Mouse (Mus musculus): Measurements from ENCODE around the gene Etl4. TPM values are rescaled to one million over a fixed set of nuclear protein-coding genes. Genes with fewer than 3 reads are reported as not detected.
"Not testable (repeated sequence)": the region's sequence is repeated elsewhere in the genome, so short reads cannot be mapped to it uniquely, and the experiment has no call there.

Etl4 gene
- polyA plus RNA-seq, 1 experiment from 2014 or later, result 16.1 TPM

DNA sequence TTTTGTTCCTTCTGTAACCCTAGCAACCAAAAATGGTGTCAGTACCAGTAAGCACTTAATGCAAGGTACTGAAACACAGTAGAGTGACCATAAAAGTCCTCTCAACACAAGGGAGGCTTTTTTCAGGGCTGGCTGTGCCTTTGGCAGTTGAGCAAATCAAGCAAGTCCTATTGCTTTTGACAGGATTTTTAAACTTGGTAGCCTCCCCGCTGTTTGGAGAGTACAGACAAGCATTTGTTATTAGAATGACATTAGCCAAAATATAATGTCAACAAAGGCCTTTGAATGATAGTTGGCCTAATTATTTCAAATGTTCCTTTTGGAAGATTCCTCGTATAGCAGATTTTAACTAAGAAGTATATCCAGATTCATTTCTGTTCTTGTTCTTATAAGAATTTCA, 467.4 kb downstream of the Etl4 start:
- no peak for TF ChIP-seq CTCF (IDR thresholded peaks at IDR 0.05; ENCODE audit: low read depth)
- no peak for ATAC-seq
- H3K9ac ChIP-seq (ENCODE audit: low read depth, low read length), result no peak overlapping the region
- H3K4me1 ChIP-seq (replicated peaks; ENCODE audit: control insufficient read depth, insufficient read depth, low read length), result no peaks in the 10 kb centered on the region
- H3K36me3 ChIP-seq (ENCODE audit: control insufficient read depth, insufficient read depth), result no peaks in the 10 kb centered on the region
- WGBS, result 73% methylated on average over 2 of the region's 2 CpGs
- no peaks in the 10 kb centered on the region for H3K27me3 ChIP-seq (replicated peaks; ENCODE audit: control insufficient read depth, insufficient read depth, low read length)
- H3K4me3 ChIP-seq (ENCODE audit: low read depth, low read length), result no peak overlapping the region
- no peak overlapping the region for H3K4me2 ChIP-seq (replicated peaks; ENCODE audit: low read depth)
- H3K9me3 ChIP-seq (ENCODE audit: control insufficient read depth), result no peaks in the 10 kb centered on the region
- H3K27ac ChIP-seq (ENCODE audit: low read depth, low read length), result no peak overlapping the region

DNA sequence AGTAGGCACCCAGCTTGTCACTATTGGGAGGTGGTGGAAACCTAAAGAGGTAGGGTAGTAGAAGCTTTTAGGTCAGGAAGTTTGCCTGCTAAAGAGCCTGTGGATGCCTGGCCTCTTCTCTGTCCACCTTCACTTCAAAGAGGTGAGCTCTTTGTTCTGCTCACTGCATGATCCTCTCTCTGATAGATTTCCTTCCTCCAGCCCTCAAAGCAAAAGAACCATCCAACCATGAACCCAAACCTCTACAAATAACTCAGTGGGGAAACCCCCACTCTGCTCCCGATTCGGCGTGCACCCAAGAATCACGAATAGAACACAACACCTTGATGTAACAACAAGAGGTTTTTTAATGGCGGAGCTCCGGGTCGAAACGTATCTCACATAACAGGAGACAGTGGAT, 471.3 kb downstream of the Etl4 start:
- H3K4me2 ChIP-seq (replicated peaks; ENCODE audit: low read depth); ATAC-seq; H3K9me3 ChIP-seq (ENCODE audit: control insufficient read depth); H3K9ac ChIP-seq (ENCODE audit: low read depth, low read length); H3K4me3 ChIP-seq (ENCODE audit: low read depth, low read length); H3K27me3 ChIP-seq (replicated peaks; ENCODE audit: control insufficient read depth, insufficient read depth, low read length); H3K27ac ChIP-seq (ENCODE audit: low read depth, low read length); H3K36me3 ChIP-seq (ENCODE audit: control insufficient read depth, insufficient read depth); H3K4me1 ChIP-seq (replicated peaks; ENCODE audit: control insufficient read depth, insufficient read depth, low read length): not testable (repeated sequence)
- 92% methylated on average over 4 of the region's 8 CpGs for WGBS

DNA sequence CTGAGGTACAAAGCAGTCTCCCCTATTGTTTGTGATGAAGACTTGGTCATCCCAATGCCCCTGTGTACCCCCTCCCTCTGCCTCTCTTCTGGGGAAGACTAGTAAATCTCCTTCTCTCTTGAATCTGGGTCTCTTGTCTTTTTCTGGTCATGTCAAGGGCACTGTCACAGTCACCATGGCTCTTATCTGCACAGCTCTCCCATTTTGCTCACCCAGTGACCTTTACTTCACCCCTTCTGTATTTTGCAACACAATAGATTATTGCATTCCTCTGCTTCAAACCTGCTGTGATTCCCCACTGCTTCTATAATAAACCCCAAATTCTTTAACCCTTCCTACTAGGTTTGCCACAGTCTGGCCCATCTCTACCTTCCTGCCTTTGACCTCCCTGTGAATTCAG, 484.5 kb downstream of the Etl4 start:
- Histone ChIP-seq H3K36me3 (ENCODE audit: control insufficient read depth, insufficient read depth) (no peaks in the 10 kb centered on the region), H3K4me3 (ENCODE audit: low read depth, low read length) (no peak overlapping the region), H3K27ac (ENCODE audit: low read depth, low read length) (no peak overlapping the region), H3K4me1 (replicated peaks; ENCODE audit: control insufficient read depth, insufficient read depth, low read length) (no peaks in the 10 kb centered on the region), H3K9me3 (ENCODE audit: control insufficient read depth) (no peaks in the 10 kb centered on the region), H3K27me3 (replicated peaks; ENCODE audit: control insufficient read depth, insufficient read depth, low read length) (no peaks in the 10 kb centered on the region), H3K9ac (ENCODE audit: low read depth, low read length) (no peak overlapping the region), H3K4me2 (replicated peaks; ENCODE audit: low read depth) (no peak overlapping the region)
- no peak for ATAC-seq
- TF ChIP-seq CTCF (IDR thresholded peaks at IDR 0.05; ENCODE audit: low read depth), result no peak

DNA sequence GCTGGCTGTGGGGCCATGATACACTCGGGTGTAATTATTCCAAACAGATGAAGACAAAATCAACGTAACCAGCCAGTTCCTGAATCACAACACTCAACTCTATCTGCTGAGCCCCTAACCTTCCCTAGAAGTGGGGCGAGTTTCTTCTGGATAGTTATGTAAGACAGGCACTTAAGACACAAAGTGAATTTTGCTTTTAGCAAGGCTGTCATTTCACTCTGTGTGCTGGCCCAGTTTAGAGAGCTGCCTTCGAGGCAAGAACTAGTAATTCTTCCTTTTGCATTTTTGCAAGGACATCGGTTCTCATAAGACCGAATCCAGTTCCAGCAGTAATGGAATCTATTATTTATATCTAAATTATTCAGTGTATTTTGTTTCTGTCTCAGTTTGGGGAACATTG, 487.4 kb downstream of the Etl4 start:
- Histone ChIP-seq H3K4me3 (ENCODE audit: low read depth, low read length) (no peak overlapping the region), H3K4me1 (replicated peaks; ENCODE audit: control insufficient read depth, insufficient read depth, low read length) (no peaks in the 10 kb centered on the region), H3K4me2 (replicated peaks; ENCODE audit: low read depth) (no peak overlapping the region), H3K9ac (ENCODE audit: low read depth, low read length) (no peak overlapping the region), H3K27ac (ENCODE audit: low read depth, low read length) (no peak overlapping the region), H3K9me3 (ENCODE audit: control insufficient read depth) (no peaks in the 10 kb centered on the region), H3K36me3 (ENCODE audit: control insufficient read depth, insufficient read depth) (no peaks in the 10 kb centered on the region), H3K27me3 (replicated peaks; ENCODE audit: control insufficient read depth, insufficient read depth, low read length) (no peaks in the 10 kb centered on the region)
- 87% methylated on average over 6 of the region's 6 CpGs for WGBS
- ATAC-seq, result no peak
- TF ChIP-seq CTCF (IDR thresholded peaks at IDR 0.05; ENCODE audit: low read depth), result no peak

DNA sequence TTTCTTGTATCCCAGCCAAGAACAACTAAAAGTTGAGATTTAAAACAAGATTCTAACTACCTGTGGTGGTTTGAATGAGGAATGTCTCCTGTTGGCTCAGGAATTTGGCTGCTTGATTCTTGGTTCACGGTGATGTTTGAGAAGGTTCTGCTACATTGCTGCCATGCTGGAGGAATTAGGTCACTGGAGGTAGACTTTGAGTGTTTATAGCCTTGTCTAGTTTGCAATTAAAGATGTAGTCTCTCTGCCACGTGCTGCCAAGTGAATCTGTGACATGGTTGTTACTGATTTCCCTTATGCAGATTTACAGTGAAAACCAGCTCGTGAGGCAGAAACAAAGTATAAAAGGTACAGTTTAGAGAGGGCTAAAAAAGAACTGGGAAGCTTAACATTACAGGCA, 491.0 kb downstream of the Etl4 start:
- 67% methylated on average over 3 of the region's 3 CpGs for WGBS

DNA sequence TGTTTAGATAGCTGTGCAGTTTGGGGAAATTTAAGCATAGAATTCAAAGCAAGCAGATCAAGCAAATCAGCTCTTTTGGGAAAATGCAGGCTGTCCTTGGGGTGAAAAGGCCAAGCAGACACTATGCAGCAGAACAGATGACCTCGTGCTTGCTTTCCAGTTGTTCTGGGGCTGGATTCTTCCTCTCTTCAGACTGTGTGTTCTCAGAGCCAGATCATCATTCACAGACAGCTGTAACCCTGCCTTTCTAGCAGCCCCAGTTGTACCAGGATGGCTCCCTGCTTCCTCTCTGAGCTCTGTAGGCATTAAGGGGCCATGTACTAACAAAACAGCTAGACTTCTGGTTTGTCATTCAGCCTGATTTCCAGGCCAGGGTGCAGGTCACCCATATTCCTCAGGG, 494.8 kb downstream of the Etl4 start:
- Histone ChIP-seq H3K4me3 (ENCODE audit: low read depth, low read length) (no peak overlapping the region), H3K27me3 (replicated peaks; ENCODE audit: control insufficient read depth, insufficient read depth, low read length) (no peaks in the 10 kb centered on the region), H3K36me3 (ENCODE audit: control insufficient read depth, insufficient read depth) (no peaks in the 10 kb centered on the region), H3K4me1 (replicated peaks; ENCODE audit: control insufficient read depth, insufficient read depth, low read length) (no peaks in the 10 kb centered on the region), H3K27ac (ENCODE audit: low read depth, low read length) (no peak overlapping the region), H3K4me2 (replicated peaks; ENCODE audit: low read depth) (no peak overlapping the region), H3K9me3 (ENCODE audit: control insufficient read depth) (no peaks in the 10 kb centered on the region), H3K9ac (ENCODE audit: low read depth, low read length) (no peak overlapping the region)
- WGBS, result 52% methylated on average over 1 of the region's 1 CpGs
- TF ChIP-seq CTCF (IDR thresholded peaks at IDR 0.05; ENCODE audit: low read depth), result no peak
- no peak for ATAC-seq

More for the DNA sequence above, 491.0 kb downstream of the Etl4 start:
- Histone ChIP-seq H3K4me2 (replicated peaks; ENCODE audit: low read depth) (no peak overlapping the region), H3K9ac (ENCODE audit: low read depth, low read length) (no peak overlapping the region), H3K4me3 (ENCODE audit: low read depth, low read length) (no peak overlapping the region), H3K27me3 (replicated peaks; ENCODE audit: control insufficient read depth, insufficient read depth, low read length) (no peaks in the 10 kb centered on the region), H3K27ac (ENCODE audit: low read depth, low read length) (no peak overlapping the region), H3K4me1 (replicated peaks; ENCODE audit: control insufficient read depth, insufficient read depth, low read length) (no peaks in the 10 kb centered on the region), H3K9me3 (ENCODE audit: control insufficient read depth) (no peaks in the 10 kb centered on the region), H3K36me3 (ENCODE audit: control insufficient read depth, insufficient read depth) (no peaks in the 10 kb centered on the region)
- TF ChIP-seq CTCF (IDR thresholded peaks at IDR 0.05; ENCODE audit: low read depth), result no peak
- ATAC-seq, result no peak

DNA sequence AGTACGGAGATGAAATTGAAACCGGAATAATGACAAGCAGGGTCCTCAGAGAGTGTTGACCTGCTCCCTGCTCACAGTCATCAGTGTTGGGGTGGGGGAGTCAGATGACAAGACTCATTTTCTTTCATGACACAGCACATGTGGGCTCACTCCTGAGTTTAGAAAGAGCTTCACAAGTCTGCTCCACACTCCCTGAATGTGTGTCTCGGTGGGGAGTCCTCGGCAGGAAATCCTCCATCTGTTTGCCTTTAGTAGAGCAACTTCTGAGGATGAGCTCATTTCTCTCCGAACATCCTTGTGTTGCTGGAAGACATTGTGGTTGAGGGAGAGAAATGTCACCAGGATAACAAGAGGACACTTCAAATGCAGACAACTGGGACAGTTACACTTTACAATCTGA, 497.5 kb downstream of the Etl4 start:
- Histone ChIP-seq H3K4me3 (ENCODE audit: low read depth, low read length) (no peak overlapping the region), H3K36me3 (ENCODE audit: control insufficient read depth, insufficient read depth) (no peaks in the 10 kb centered on the region), H3K4me2 (replicated peaks; ENCODE audit: low read depth) (no peak overlapping the region), H3K9ac (ENCODE audit: low read depth, low read length) (no peak overlapping the region), H3K27ac (ENCODE audit: low read depth, low read length) (no peak overlapping the region), H3K9me3 (ENCODE audit: control insufficient read depth) (no peaks in the 10 kb centered on the region), H3K4me1 (replicated peaks; ENCODE audit: control insufficient read depth, insufficient read depth, low read length) (no peaks in the 10 kb centered on the region), H3K27me3 (replicated peaks; ENCODE audit: control insufficient read depth, insufficient read depth, low read length) (no peaks in the 10 kb centered on the region)
- ATAC-seq, result no peak
- no peak for TF ChIP-seq CTCF (IDR thresholded peaks at IDR 0.05; ENCODE audit: low read depth)
- 61% methylated on average over 5 of the region's 5 CpGs for WGBS
